Mouse (Mus musculus) ovary, adult 2 months (tissue): ENCODE results near the gene Strn3. TPM values are rescaled to one million over a fixed set of nuclear protein-coding genes. Genes with fewer than 3 reads are reported as not detected.

Experiments
- polyA plus RNA-seq: library from polyadenylated mRNA; depleted of rRNA; stranded (reverse); fragments of >200 nt; gene quantifications from 2 replicates; pipeline ENCODE4 v1.2.3, GENCODE M21; 2012; rRNA removed

Strn3 gene
- 28.3 and 39.6 TPM in 2 replicates for polyA plus RNA-seq

DNA sequence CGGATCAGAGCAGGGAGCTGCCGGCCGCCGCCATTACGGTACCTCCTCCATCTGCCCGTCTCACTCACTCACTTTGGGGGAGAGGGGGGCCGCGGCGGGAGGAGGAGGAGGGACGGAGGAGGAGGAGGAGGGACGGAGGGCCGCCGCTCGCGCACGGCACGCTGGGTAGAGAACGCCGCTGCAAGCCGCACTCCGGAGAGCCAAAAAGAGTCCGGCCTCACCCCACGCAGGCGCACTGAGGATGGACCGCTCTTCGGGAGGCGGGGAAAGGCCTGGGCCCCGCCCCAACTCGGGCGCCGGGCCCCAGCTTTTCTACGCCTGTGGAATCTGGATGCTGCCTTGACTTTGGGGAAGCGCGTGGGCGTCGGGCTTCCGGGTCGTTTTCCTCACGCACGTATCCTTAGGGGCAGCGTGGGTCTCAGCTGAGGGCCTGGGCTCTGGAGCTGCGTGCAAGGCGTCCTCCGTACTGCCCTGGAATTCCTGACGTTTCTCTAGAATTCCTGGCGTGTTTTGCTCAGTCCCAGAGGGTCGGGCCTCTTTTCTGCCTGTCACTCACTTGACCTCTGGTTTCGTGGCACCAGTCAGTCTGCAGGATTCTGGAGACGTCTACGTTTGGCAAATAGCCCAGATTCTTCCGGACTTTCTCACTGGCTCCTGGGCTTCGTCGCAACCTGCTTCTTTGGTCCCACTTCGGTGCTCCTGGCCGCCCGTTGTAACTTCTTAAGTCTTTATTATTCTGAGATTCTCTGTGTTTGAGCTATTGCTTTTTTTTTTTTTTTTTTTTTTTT, at the start of gene Strn3:
Gene Strn3, minus strand, starts transcription at position 53 of the 788 bp plus-strand sequence.

DNA sequence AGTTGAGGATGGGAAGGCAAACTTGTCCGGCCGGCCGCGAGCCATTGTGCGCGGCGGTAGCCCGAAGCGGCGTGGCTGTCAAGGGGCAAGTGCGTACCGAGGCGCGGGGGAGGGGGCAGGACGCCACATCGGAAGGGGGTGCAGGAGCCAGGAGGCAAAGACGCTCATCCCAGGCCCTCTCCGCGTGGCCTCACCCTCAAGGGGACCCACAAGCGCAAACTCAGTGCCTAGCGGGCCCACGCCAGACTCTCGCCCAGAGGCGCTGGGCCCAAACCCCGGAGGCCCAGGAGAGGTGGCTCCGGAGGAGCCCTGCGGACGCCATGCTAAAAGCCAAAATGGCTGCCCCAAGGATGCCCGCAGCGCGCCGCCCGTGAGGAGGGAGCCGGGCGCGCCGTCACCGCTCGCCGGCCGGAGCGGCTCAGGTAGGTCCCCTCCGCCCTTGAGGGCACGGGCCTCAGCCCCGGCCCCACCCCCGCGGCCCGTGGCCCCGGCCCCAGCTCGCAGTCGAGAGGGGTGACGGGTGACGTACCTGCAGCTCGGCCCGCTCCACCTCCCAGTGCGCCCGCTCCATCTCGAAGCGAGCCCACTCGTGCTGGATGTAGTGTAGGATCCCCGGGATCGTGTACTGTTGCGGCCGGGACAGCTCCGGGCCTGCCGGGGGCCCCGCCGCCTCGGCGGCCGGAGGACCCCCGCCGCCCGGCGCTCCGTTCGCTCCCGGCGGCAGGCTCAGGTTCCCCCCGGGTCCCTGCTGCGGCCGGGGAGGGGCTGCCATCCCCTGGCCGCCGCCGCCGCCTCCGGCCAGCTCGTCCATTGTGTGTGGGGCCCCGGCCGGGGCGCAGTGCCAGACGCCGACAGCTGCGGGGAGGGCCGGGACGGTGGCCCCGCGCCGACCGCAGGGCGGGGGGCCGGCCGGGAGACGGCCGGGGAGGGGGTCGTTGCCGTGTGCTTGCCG, 528 bp downstream of the Strn3 start, which contains the start of gene Ap4s1:
Gene Ap4s1, plus strand, starts transcription at position 141 of the 952 bp plus-strand sequence.

DNA sequence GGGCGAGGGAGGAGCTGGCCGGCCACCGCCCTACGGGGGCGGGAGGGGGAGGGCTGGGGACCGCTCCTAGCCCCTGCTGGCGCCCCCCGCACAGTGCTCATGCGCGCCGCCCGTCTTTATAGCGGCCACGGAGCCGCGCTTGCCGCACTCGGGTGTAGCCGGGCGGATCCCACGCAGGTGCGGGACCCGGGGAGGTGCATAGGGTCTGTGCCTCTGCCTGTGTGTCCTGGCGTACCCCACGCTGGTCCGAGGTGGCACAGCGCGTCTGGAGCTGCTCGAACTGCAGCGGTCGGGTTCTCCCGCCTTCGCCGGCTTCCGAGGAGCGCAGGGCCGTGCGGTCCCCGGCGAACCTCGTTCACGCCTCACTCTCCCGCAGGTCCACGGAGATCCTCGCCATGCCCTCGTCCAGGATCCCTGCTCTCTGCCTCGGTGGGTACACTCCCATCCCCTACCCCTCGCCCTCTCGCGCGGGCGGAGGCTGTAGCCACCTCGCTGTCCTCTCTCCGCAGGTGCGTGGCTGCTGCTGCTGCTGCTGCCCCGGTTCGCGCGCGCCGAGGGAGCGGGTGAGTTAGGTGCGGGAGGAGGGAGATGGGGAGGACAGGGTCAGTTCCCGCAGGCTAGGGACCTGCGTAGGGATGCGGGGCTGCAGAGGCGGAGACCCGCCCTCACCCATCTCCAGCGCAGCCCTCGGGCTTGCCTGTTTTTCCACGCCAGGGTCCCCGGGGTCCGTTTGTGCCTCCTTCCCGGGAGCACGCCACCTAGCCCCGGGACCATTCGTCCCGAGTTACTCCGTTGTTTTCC, 98.3 kb downstream of the Strn3 start, which contains the start of gene Coch:
Gene Coch, plus strand, starts transcription at position 113 of the 801 bp plus-strand sequence.

Other genes starting within 250 kb of the Strn3 start
- gene Coch, start 98.6 kb downstream of the Strn3 start, polyA plus RNA-seq = 42.1 and 71.2 TPM in 2 replicates
- 4.8 and 6.7 TPM in 2 replicates for gene Ap4s1, start 864 bp downstream of the Strn3 start, polyA plus RNA-seq
- 15.3 and 15.6 TPM in 2 replicates for gene Hectd1, start 137.6 kb upstream of the Strn3 start, polyA plus RNA-seq